Mouse (Mus musculus) kidney, adult 9 months (tissue): ENCODE results near the gene Fbxw5.

Experiments
- DNase-seq: peaks from one replicate; pipeline ENCODE4 v3.0.0; 2022

The Fbxw5 gene

DNA sequence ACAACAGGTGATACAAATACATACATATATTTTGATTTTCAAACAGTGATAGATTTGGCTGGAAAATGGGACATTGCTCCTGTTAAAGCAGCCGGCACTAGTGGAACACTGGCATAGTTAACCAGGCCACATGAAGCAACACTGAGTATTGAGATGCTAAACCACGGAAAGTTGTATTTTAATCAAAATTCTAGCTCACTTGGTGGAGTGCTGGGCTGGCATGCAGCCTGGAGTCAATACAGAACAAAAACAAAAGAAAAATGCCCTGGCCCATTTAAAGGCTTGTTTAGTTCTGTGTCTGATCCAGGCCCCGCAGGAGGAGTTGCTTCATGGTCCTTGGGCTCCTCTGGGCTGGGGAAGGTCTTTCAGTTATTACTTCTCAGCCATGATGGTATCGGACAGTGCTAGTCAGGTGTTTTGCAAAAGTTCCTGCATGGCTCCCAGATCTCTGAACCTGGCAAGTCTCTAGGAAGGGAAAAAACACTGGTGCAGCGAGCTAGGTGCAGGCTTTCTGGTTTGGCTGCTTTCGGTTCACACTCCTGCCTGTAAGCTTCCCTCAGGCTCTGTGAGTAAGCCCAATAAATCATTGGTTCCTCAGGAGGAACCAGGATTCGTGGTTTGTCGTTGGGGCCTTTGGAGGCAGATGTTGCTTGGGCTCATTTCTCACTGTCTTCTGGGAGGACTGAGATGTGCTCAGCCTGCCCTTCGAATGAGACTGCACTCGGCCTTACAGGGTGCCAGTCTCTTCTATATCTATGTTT, 20.8 kb upstream of the Fbxw5 start:
- no peak for DNase-seq

DNA sequence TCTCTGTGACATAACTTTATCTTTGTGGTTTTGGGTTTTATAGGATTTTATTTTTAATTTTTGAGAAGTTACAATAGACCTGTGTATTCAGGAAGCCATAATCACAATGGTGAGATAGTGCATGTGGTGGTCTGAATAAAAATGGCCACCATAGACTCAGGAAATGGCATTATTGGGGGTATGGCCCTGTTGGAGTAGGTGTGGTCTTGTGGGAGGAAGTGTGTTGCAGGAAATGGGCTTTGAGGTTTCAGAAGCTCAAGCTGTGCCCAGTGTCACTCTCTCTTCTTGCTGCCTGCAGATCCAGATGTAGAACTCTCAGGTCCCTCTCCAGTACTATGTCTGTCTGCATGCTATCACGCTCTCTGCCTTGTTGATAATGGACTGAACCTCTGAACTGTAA, 20.0 kb upstream of the Fbxw5 start:
- DNase-seq, result no peak

- peak; percentile 51 for DNase-seq
Measured at GRCm38 (mm10) chr2:25482969-25483368, 17.6 kb upstream of the Fbxw5 start.

GRCm38 (mm10) chr2:25484901-25485647, 15.5 kb upstream of the Fbxw5 start:
- peak; percentile 74 for DNase-seq

DNA sequence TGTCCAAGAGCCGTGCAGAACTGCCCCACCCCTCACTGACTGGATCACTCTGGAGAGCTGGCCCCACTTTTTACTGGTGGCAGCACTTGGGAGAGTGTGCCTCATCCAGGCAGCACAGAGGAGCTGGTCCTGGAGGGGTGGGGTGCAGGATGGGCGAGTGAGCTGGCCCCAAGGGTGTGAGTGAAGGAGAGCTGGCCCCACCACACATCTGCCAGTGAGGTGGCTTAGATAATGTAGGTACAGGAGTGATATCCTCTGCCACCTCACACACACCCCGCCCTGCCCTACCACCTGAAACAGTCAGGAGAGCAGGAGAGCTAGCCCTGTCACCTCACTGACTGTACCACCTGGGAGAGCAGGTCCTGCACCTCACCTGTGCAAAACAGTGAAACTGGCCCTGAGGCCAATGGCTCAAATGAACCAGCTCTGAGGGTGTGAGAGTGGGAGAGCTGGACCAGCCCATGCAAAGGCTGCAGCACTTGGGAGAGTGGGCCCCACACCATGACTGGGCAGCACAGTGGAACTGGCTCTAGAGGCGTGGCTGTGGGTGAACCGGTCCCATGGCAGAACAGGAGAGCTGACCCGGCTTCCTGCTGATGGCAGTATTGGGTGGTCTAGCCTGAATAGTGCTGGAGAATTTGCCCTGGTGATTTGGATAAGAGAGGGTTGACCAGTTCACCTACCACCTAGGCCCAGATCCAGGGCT, 12.4 kb upstream of the Fbxw5 start:
- no peak for DNase-seq

DNA sequence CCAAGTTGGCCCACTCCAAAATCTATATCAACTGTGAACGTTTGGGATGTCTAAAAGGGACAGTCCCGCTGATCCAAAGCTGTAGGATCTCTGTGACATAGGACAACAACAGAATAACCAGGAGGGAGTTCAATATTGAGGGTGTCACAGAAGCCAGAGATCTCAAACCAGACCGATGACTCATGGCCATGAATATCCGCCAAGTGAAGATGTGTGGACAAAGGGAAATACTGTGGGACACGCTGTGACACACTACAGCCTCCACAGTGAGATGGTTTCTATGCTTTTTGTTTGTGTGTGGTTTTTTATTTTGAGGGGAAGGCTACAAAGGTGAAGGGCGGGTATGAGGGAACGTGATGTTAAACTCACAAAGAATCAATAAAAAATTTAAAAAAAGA, 11.9 kb upstream of the Fbxw5 start:
- DNase-seq, result no peak

DNA sequence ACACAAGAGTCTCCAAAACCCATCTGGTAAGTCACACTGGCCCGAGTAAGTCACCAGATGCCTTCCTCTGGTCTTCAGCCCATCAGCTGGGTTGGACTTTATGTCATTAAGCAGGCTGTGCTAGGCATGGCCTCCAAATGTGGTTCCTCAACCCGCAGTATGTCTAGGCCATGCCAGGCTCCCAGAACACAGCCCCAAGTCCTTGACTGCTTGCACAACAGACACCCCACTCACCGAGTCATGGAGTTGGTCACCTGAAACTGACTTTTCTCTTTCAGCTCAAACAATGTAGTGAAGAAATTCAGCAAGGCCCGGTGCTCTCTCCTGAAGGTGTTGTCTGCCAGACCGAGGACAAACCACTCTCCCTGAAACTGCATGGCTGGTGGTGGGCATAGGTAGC, 7.6 kb upstream of the Fbxw5 start:
- DNase-seq, result no peak

DNA sequence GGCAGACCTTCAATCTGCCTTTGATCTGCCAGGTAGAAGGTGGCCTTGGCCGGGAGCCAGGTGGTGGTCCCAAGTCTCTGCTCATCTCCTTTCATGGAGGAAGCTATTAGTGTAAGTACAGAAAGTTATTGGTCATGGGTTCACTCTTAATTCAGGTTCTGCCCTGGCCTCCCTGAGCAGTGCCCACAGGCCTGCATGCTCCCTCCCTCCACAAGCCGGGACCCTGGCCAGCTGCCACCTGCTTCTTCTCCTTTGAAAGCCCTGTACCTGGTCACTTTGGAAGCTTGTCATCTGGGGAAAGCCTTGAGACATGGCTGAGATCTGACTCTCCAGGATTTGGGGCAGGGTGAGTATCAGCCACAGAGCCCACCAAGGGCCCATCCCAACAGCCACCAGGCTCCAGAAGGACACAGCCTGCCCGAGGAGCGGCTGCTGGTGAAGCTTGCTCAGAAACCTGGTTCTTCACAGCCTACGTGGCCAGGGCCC, 7.0 kb upstream of the Fbxw5 start, which contains the start of gene Lcn12:
Lcn12 (minus strand) TSS at position 436 of the 486 bp plus-strand sequence.
- DNase-seq, result no peak

DNA sequence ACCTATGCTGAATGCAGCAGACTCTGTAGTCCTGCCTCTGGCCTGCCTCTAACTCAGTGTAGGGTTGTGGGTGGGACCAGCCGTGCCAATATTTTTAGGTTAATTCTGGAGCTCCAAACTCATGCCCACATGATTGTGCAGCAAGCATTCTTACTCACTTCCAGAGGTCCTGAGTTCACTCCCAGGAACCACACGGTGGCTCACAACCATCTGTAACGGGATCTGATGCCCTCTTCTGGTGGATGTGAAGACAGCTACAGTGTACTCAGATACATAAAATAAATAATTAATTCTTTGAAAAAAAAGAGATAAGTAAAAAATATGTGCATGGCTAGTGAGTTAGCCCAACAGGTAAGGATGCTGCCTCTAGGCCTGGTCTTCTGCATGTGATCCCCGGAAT, 4.1 kb upstream of the Fbxw5 start:
- DNase-seq, result peak; percentile 58

- DNase-seq, result peak; percentile 27
Measured at GRCm38 (mm10) chr2:25497846-25498575, 2.5 kb upstream of the Fbxw5 start.

- DNase-seq, result no peak
Measured at GRCm38 (mm10) chr2:25498622-25499478, 1.7 kb upstream of the Fbxw5 start.

- no peak for DNase-seq
Measured at GRCm38 (mm10) chr2:25500071-25500575, 427 bp upstream of the Fbxw5 start.

DNA sequence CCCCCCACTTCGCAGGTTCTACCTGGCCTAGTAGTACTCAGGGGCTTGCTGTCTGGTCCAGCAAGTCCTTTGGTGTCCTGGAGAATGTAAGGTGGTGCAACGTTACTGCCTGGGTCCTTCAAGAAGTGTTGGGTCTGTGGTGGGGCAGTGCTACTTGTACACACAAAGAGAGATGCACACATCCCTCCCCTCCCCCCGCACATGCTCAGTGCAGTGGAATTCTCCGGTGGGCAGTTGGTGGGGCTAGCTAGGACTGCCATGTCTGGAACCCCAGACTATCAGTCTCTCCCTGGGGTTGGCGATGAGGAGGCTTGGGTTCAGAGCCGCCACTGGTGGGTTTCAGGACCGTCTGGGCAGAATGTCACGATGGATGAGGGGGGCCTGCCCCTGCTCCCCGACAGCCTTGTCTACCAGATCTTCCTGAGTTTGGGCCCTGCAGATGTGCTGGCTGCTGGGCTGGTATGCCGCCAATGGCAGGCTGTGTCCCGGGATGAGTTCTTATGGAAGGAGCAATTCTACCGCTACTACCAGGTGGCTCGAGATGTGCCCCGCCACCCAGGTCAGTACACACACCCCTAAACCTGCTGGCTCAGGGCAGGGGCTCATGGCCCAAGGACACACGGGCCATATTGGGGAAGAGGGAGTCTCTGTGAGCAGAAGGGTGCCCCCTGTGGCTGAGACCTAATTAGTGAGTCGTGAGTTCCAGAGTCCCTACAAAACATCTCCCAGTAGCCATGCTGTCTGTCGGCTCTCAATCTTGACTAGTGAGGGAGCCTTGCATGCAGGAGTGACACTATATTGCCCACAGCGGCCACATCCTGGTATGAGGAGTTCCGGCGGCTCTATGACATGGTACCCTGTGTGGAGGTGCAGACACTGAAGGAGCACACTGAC, 1.3 kb downstream of the Fbxw5 start, which contains the start of gene C8g:
C8g (minus strand) TSS at position 127 of the 894 bp plus-strand sequence.
- DNase-seq, result peak; percentile 18

DNA sequence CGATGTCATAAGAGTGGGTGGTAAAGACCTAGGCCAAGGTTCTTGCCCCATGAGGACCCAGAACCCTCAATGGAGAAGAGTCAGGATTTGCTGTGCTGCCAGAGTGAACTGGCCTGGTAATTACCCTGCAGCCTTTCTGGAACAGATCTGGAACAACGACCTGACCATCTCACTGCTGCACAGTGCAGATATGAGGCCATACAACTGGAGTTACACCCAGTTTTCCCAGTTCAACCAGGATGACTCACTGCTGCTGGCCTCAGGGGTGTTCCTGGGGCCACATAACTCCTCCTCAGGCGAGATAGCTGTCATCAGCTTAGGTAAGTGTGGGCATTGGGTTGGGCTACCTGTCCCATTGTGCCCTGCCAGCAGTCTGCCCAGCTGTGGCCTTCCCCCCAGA, 2.2 kb downstream of the Fbxw5 start:
- DNase-seq, result no peak

- DNase-seq, result no peak
Measured at GRCm38 (mm10) chr2:25504538-25504937, 4.0 kb downstream of the Fbxw5 start.

- no peak for DNase-seq
Measured at GRCm38 (mm10) chr2:25505000-25505399, 4.5 kb downstream of the Fbxw5 start.

DNA sequence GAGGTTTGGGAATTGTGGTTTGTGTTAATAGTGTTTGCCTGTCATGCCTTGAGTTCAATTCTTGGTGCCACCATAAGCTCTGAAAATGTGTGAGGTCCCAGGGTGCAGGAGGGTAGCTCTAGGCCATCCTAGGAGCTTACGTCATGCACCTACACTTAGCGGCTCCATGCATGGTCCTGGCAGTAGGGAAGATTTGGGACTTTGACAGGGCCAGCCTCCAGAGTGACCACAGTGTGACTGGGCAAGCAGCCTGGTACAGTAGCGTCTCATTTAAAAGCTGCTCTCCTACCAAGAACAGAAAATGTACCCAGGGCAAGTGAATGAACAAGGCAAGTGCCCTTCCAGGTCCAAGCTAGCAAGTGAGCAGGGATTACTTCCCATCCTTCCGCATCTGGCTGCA, 5.3 kb downstream of the Fbxw5 start:
- no peak for DNase-seq

DNA sequence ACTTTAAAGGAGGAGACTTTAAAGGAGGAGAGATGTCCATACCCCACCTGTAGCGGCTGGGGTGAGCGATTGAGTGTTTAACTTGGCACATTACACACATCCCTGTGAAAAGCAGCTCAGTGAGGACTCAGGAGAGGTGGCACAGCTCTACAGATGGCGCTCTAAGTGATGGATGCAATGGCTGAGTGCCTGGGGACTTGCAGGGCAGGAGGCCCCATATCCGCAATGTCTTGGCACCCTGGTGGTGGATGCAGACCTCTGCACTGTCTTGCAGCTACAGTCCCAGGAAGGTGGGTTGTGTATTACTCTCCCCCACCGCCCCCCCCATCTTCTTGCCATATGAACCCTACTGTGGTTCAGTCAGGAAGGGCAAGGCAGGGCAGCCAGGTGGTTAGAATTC, 6.4 kb downstream of the Fbxw5 start:
- DNase-seq, result peak; percentile 34

DNA sequence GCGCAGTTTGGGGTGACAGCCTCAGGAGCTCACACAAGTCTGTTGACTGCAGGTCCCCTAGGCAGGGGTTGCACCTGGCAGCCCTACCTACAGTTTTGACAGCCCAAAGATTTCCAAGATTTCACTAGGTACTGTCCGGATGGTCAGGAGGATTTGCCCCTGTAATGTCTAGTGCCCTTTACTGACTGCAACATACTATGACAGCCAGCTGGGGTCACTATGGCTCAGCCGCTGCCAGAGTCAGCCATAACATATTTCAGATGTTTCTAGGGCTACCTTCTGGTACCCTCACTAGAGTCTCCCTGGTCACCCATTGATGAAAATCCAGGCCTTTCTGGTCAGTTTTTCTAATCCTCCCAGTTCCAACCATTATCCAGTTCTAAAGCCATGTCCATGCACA, 9.4 kb downstream of the Fbxw5 start:
- no peak for DNase-seq

DNA sequence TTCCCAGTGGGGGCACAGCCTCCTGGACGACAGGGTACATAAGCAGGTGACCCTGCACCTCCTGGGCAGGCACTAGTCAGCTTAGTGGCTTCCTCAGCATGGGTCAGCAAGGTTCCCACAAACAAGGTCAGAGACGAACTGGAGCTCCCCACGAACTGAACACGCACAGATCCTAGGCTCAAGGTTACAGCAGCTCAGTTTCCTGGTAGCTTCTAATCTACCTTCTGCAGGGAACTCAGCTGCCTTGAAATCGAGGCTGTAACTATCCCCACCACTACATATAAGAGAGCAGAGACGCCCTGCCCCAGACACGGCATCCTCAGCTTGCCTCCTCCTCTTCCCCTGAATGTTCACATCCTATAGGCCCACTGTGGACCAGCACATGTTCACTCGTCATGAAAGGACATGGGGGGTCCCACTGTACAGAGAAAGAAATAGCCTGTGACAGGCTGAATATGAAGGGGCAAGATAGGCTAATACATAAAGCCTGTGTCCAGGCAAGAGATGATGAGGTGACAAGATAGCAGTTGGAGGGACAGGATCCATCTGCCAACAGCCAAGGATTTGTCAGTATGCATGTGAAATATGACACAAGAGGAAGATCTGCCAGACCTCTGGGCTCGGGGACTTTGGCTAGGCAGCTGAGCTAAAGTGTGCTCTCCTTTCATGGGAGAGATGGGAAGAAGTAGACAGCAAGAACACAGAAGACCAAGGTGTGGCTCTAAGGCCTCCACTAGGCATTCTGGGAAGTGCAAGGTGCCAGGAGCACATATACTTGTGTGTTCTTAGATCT, 26.2 kb downstream of the Fbxw5 start:
- DNase-seq, result no peak
